Mouse (Mus musculus) gastrocnemius, adult 2 months (tissue): ENCODE measurements around the gene Thbd. TPM values are rescaled to one million over a fixed set of nuclear protein-coding genes. Genes with fewer than 3 reads are reported as not detected.

ENCODE experiments used
- DNase-seq: peaks from one replicate; pipeline ENCODE4 v3.0.0; 2022
- H3K27ac ChIP-seq: fragments of 200-600 bp; 2 replicates; pipeline ENCODE4 v1.8.1; 2022; ENCODE audit warnings: mild to moderate bottlenecking
- H3K4me3 ChIP-seq: fragments of 200-600 bp; 2 replicates; pipeline ENCODE4 v1.8.1; 2022; ENCODE audit warnings: mild to moderate bottlenecking, moderate library complexity
- CTCF ChIP-seq: fragments of 200-600 bp; IDR thresholded peaks from 2 replicates; pipeline ENCODE4 v1.8.1; 2022; ENCODE audit warnings: antibody characterized with exemption, mild to moderate bottlenecking, moderate library complexity
- intact Hi-C: fragments of 180-260 bp; cut with DNase I; formaldehyde crosslinking; loops from one replicate; pipeline ENCODE4 v1.15.1; 2025
- total RNA-seq, 2 experiments: library from RNA; stranded (reverse); gene quantifications; 2 replicates each; pipeline ENCODE4 v1.2.3; 2021

The Thbd gene
- total RNA-seq, 2 experiments from 2014 or later: 13.0 to 24.0 TPM

DNA sequence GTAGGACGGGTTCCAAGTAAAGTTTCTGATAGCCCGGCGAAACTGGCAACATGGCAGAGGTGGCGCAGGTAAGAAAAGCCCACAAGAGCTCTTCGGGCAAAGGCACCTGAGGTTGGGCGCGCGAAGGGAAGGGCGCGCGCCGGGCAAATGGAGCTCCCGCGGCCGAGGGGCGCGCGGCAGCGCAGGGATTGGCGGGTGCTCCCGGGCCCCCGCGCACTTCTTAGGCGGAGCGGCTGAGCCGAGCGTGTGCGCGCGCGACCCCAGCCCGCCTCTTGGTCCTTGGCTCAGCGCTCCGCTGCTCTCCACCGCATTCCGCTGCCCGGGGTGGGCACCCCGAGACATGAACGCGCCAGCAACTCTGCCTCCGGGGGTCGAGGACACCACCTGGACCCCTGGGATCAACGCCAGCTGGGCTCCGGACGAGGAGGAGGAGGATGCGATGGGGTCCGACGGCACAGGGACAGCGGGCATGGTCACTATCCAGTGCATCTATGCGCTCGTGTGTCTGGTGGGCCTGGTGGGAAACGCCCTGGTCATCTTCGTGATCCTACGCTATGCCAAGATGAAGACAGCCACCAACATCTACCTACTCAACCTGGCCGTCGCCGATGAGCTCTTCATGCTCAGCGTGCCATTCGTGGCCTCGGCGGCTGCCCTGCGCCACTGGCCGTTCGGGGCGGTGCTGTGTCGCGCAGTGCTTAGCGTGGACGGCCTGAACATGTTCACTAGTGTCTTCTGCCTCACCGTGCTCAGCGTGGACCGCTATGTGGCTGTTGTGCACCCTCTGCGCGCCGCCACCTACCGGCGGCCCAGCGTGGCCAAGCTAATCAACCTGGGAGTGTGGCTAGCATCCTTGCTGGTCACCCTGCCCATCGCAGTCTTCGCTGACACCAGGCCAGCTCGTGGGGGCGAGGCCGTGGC lies 12.6 kb downstream of the Thbd start, which contains the start of gene Sstr4:
TSS of gene Sstr4 (plus strand) at position 214 of the 921 bp plus-strand sequence.
- intact Hi-C loops: loop anchor here (10.0 kb wide), 1 partner anchor 121 kb away; no protein-coding TSS in a partner anchor
- TF ChIP-seq CTCF: peak; percentile 81
- DNase-seq: peak; percentile 74
- H3K4me3 ChIP-seq: peak within 1 kb of the TSS; percentile 75
- peak within 1 kb of the TSS; percentile 75 for H3K27ac ChIP-seq

GRCm38 (mm10) chr2:148393846-148394245 lies 14.1 kb downstream of the Thbd start:
- intact Hi-C loops: loop anchor here (10.0 kb wide), 1 partner anchor 119 kb away; no protein-coding TSS in a partner anchor
- Histone ChIP-seq H3K27ac (no peak overlapping the region), H3K4me3 (no peak overlapping the region)
- TF ChIP-seq CTCF: no peak
- no peak for DNase-seq

- no peak for DNase-seq
- H3K4me3 ChIP-seq: no peak overlapping the region
- intact Hi-C loops: loop anchor here (10.0 kb wide), 1 partner anchor 118 kb away; no protein-coding TSS in a partner anchor
- H3K27ac ChIP-seq: no peak overlapping the region
- TF ChIP-seq CTCF: no peak
These were observed 14.8 kb downstream of the Thbd start for GRCm38 (mm10) chr2:148393149-148393548.

- intact Hi-C loops: no loop called here
- Histone ChIP-seq H3K4me3 (peak overlapping the region; percentile 3; the same call in 1 of the 2 replicates), H3K27ac (peak overlapping the region; percentile 50)
- DNase-seq: peak; percentile 55
- TF ChIP-seq CTCF: no peak
These were observed 20.1 kb downstream of the Thbd start for GRCm38 (mm10) chr2:148387652-148388581.

GRCm38 (mm10) chr2:148386927-148387326 lies 21.1 kb downstream of the Thbd start:
- intact Hi-C loops: no loop called here
- no peak for DNase-seq
- H3K4me3 ChIP-seq: no peak overlapping the region
- H3K27ac ChIP-seq: no peak overlapping the region
- TF ChIP-seq CTCF: no peak

DNA sequence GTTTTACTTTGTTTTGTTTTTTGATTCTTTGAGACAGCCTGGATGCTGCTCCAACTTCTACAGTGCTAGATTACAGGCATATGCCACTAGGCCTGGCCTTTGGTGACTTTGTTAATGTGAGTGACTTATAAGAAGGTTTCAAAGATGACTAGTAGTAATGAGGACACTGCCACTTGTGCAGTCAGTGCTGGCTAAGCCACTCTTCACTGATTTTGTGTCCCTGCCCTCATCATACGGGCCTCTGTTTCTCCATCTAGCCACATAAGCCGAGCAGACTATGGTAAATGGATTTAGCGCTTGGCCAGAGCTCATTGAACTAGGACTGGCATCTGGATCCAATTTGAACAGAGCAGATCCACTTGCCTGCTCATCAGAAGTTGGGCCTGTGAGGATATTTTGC lies 21.5 kb downstream of the Thbd start:
- Histone ChIP-seq H3K4me3 (no peak overlapping the region), H3K27ac (no peak overlapping the region)
- intact Hi-C loops: no loop called here
- no peak for DNase-seq
- no peak for TF ChIP-seq CTCF

- DNase-seq: no peak
- H3K4me3 ChIP-seq: no peak overlapping the region
- no peak for TF ChIP-seq CTCF
- H3K27ac ChIP-seq: no peak overlapping the region
- intact Hi-C loops: no loop called here
These were observed 26.9 kb downstream of the Thbd start for GRCm38 (mm10) chr2:148381076-148381475.

- Histone ChIP-seq H3K4me3 (no peak overlapping the region), H3K27ac (no peak overlapping the region)
- TF ChIP-seq CTCF: no peak
- DNase-seq: no peak
- intact Hi-C loops: loop anchor here (10.0 kb wide), 1 partner anchor 195 kb away; no protein-coding TSS in a partner anchor
These were observed 28.0 kb downstream of the Thbd start for GRCm38 (mm10) chr2:148379899-148380413.

GRCm38 (mm10) chr2:148378817-148379342 lies 29.1 kb downstream of the Thbd start:
- Histone ChIP-seq H3K4me3 (no peak overlapping the region), H3K27ac (no peak overlapping the region)
- intact Hi-C loops: loop anchor here (10.0 kb wide), 1 partner anchor 196 kb away; no protein-coding TSS in a partner anchor
- no peak for TF ChIP-seq CTCF
- DNase-seq: no peak

- H3K27ac ChIP-seq: no peak overlapping the region
- TF ChIP-seq CTCF: peak; percentile 77
- peak overlapping the region; percentile 16; the same call in 1 of the 2 replicates for H3K4me3 ChIP-seq
- intact Hi-C loops: loop anchor here (10.0 kb wide), 1 partner anchor 199 kb away; no protein-coding TSS in a partner anchor
- peak; percentile 69 for DNase-seq
These were observed 32.5 kb downstream of the Thbd start for GRCm38 (mm10) chr2:148375326-148376150.

DNA sequence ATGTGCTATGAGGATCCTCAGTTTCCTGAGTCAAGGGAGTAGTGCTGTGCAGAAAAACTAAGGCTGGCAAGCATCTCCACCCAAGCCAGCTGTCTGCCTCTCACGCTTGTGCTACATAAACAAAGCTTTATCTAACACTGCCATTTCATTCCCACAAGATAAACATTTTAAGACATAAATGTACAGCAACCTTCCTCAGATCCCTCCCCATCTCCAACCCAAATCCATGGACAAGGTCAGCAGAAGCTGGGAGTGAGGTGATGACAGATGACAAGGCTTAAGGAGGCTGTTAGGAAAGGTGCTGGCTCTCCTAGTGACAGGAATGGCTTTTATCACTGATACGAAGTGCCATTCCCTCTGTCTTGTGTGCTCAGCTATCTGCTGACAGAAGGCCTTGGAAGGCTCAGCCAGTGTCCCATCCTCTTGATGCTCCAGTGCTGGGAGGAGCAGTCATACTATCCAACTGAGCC lies 34.4 kb downstream of the Thbd start:
- Histone ChIP-seq H3K4me3 (no peak overlapping the region), H3K27ac (no peak overlapping the region)
- DNase-seq: no peak
- no peak for TF ChIP-seq CTCF
- intact Hi-C loops: loop anchor here (10.0 kb wide), 1 partner anchor 201 kb away; no protein-coding TSS in a partner anchor
